Comparison of ENCODE assay signal across 24 mouse cellular contexts in the genomic region with DNA sequence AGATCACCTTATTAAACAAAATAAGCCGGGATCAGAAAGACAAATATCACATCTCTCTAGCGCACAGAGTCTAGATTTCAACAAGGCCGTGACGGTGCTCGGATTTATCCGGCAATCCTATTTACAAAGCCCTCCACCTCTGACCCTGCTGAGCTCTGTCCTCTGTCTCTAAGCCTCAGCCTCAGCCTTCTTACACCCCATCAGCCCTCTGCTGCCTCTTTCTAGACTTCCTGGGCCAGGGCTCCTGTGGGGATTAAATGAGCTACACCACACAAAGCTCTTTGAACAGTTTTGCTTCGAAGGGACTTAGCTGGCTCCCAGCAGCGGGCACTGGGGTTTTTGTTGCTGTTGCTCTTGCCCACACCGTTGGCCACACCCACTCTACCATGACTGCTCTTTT.
"Had no signal": no experiment of that assay in that cellular context is flagged by ENCODE, and none has a peak within 500 bp of the region (broad histone marks: within the 10 kb centered on the region; RNA-seq: fewer than 3 reads in every experiment).

No protein-coding gene starts in this region.

- H3K4me3 ChIP-seq: heart, adult 2 months; heart, embryonic 13.5 days; heart, embryonic 15.5 days; hindbrain, embryonic 13.5 days; hindbrain, embryonic 15.5 days; kidney, embryonic 15.5 days; limb, embryonic 13.5 days had no signal

- H3K9me3 ChIP-seq: heart, embryonic 13.5 days; heart, embryonic 15.5 days; hindbrain, embryonic 13.5 days; hindbrain, embryonic 15.5 days; kidney, embryonic 15.5 days; limb, embryonic 13.5 days had no signal

- ATAC-seq: hindbrain, postnatal 0 days; intestine, embryonic 16.5 days had no signal

- H3K27ac ChIP-seq: heart, adult 2 months; heart, embryonic 13.5 days; heart, embryonic 15.5 days; hindbrain, embryonic 13.5 days; hindbrain, embryonic 15.5 days; hindbrain, postnatal 0 days; kidney, embryonic 15.5 days; kidney, postnatal 0 days; limb, embryonic 13.5 days had no signal

- H3K4me1 ChIP-seq: heart, embryonic 13.5 days; heart, embryonic 15.5 days; hindbrain, embryonic 13.5 days; hindbrain, embryonic 15.5 days; kidney, embryonic 15.5 days; limb, embryonic 13.5 days had no signal

- H3K9ac ChIP-seq: heart, embryonic 13.5 days; heart, embryonic 15.5 days; hindbrain, embryonic 13.5 days; hindbrain, embryonic 15.5 days; kidney, embryonic 15.5 days; limb, embryonic 13.5 days had no signal

- H3K4me2 ChIP-seq: heart, embryonic 11.5 days; heart, embryonic 13.5 days; heart, embryonic 15.5 days; hindbrain, embryonic 13.5 days; hindbrain, embryonic 15.5 days; kidney, embryonic 15.5 days; limb, embryonic 13.5 days had no signal

- DNase-seq: gastrocnemius, postnatal 14 days; gastrocnemius, postnatal 36 days; heart, adult 11 months; heart, adult 2 months; heart, postnatal 14 days; heart, postnatal 36 days; kidney, adult 11 months; kidney, adult 2 months; kidney, adult 9 months; kidney, postnatal 14 days; kidney, postnatal 36 days; layer of hippocampus, adult 9-11 months; layer of hippocampus, postnatal 36 days; left cerebral cortex, postnatal 4 days had no signal

- H3K27me3 ChIP-seq: heart, embryonic 13.5 days; heart, embryonic 15.5 days; hindbrain, embryonic 13.5 days; hindbrain, embryonic 15.5 days; kidney, embryonic 15.5 days; limb, embryonic 13.5 days had no signal

- H3K36me3 ChIP-seq: heart, embryonic 13.5 days; heart, embryonic 15.5 days; hindbrain, embryonic 13.5 days; hindbrain, embryonic 15.5 days; kidney, embryonic 15.5 days; limb, embryonic 13.5 days had no signal
